Mouse (Mus musculus) adrenal gland, adult 18-20 months (tissue): ENCODE results near the gene B3gnt3. TPM values are rescaled to one million over a fixed set of nuclear protein-coding genes. Genes with fewer than 3 reads are reported as not detected.

Experiments used
- DNase-seq, 2 experiments: peaks; one replicate each; pipeline ENCODE4 v3.0.0; 2021 to 2022; ENCODE audit warnings: low spot score in 2 of 2
- total RNA-seq, 2 experiments: library from RNA; stranded (reverse); gene quantifications; 1 replicate in 1 of 2; 2 replicates in 1 of 2; pipeline ENCODE4 v1.2.3; 2021

B3gnt3 gene
- total RNA-seq, 2 experiments from 2014 or later, result 3.5 to 4.3 TPM

GRCm38 (mm10) chr8:71658515-71659049 is 43.0 kb downstream of the B3gnt3 start:
- no peak for DNase-seq

DNA sequence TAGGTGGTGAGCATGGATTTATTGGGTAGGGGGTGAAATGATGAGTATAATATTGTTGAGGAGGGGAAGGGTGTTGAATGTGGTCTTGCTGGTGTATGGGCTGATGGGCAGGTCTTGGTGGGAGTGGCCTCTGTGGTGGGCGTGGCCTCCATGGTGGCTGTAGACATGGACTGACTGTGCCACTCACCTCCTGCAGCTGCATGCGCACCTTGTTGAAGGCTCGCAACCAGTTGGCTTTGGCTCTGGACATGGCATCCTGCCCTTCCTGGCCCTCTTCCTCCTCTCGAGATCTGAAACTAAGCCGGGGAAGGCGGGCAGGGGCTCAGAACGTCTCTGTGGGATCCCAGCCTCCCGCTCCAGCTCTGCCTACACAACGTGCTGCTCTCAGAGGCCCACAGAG is 43.8 kb downstream of the B3gnt3 start:
- no peak for DNase-seq

DNA sequence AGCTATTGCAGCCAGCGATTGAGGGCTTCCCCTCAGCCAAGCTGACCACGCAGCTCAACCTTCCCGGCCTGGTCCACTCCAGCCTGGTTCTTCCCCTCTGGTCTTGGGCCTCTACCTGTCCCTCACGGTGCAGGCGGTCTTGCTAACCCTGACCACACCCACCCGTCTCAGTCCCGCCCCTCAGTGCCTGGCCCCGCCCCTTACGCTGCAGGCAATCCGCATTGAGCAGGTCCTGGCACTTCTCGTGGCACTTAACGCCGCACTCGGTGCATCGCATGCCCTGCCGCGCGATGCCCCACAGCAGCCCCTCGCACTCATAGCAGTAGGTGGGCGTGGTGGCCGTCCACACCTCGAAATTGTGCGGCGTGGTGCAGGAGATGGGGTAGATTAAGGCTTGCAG is 47.0 kb downstream of the B3gnt3 start:
- no peak for DNase-seq

GRCm38 (mm10) chr8:71645510-71645909 is 56.1 kb downstream of the B3gnt3 start:
- DNase-seq, result no peak

Other genes starting within 250 kb of the B3gnt3 start
- 10 to 100 TPM; 43.5 to 72.2 TPM for gene Abhd8, start 238.1 kb downstream of the B3gnt3 start, total RNA-seq
- 100 to 1,000 TPM; 103 to 130 TPM for gene Mrpl34, start 236.8 kb downstream of the B3gnt3 start, total RNA-seq
- 10 to 100 TPM; 63.8 to 67.8 TPM for gene Dda1, start 232.6 kb downstream of the B3gnt3 start, total RNA-seq
- gene Ano8, start 215.8 kb downstream of the B3gnt3 start, total RNA-seq, result 10 to 100 TPM; 13.6 to 13.9 TPM
- gene Gtpbp3, start 213.7 kb downstream of the B3gnt3 start, total RNA-seq, result 10 to 100 TPM; 19.0 to 22.8 TPM
- 100 to 1,000 TPM; 139 to 206 TPM for gene Plvap, start 190.0 kb downstream of the B3gnt3 start, total RNA-seq
- gene Ccdc194, start 176.1 kb downstream of the B3gnt3 start, total RNA-seq, result not detected
- gene Bst2, start 164.3 kb downstream of the B3gnt3 start, total RNA-seq, result 10 to 100 TPM; 64.5 to 77.9 TPM
- gene Mvb12a, start 158.9 kb downstream of the B3gnt3 start, total RNA-seq, result 10 to 100 TPM; 64.6 to 72.0 TPM
- gene Tmem221, start 142.9 kb downstream of the B3gnt3 start, total RNA-seq, result 1 to 10 TPM; 3.6 to 7.4 TPM
- 1 to 10 TPM in 1 of 2 experiments, under 1 TPM in 1; 0.64 to 1.0 TPM for gene Nxnl1, start 135.2 kb downstream of the B3gnt3 start, total RNA-seq
- gene Slc27a1, start 132.9 kb downstream of the B3gnt3 start, total RNA-seq, result 100 to 1,000 TPM; 141 to 234 TPM
- 100 to 1,000 TPM; 122 to 137 TPM for gene Pgls, start 109.6 kb downstream of the B3gnt3 start, total RNA-seq
- gene Fam129c, start 104.1 kb downstream of the B3gnt3 start, total RNA-seq, result 1 to 10 TPM; 2.9 to 3.5 TPM
- gene Colgalt1, start 90.8 kb downstream of the B3gnt3 start, total RNA-seq, result 10 to 100 TPM; 48.4 to 61.1 TPM
- 1 to 10 TPM; 5.9 to 7.9 TPM for gene Unc13a, start 30.0 kb downstream of the B3gnt3 start, total RNA-seq
- 10 to 100 TPM; 11.6 to 17.3 TPM for gene Jak3, start 25.5 kb downstream of the B3gnt3 start, total RNA-seq
- 1 to 10 TPM; 4.3 to 5.6 TPM for gene Insl3, start 12.6 kb downstream of the B3gnt3 start, total RNA-seq
- 1 to 10 TPM; 1.9 to 2.3 TPM for gene Fcho1, start 23.9 kb upstream of the B3gnt3 start, total RNA-seq
- gene Zfp709, start 180.2 kb upstream of the B3gnt3 start, total RNA-seq, result 1 to 10 TPM; 5.7 to 6.4 TPM
- 1 to 10 TPM; 5.4 to 7.0 TPM for gene Zfp882, start 206.8 kb upstream of the B3gnt3 start, total RNA-seq
- 10 to 100 TPM; 26.5 to 36.6 TPM for gene Zfp617, start 206.8 kb upstream of the B3gnt3 start, total RNA-seq
- 10 to 100 TPM; 15.3 to 21.1 TPM for gene Zfp961, start 249.2 kb upstream of the B3gnt3 start, total RNA-seq